Mouse (Mus musculus) hindbrain, embryonic 16.5 days (tissue): Measurements from ENCODE around the gene Fads6. TPM values are rescaled to one million over a fixed set of nuclear protein-coding genes. Genes with fewer than 3 reads are reported as not detected.
A peak's percentile ranks its signal among the peaks of the same experiment; 100 is the strongest.

Source experiments
- ATAC-seq: fragments of 200-750 bp; cut with Nextera tagmentation; 2 replicates; pipeline ENCODE4 v1.8.0; 2017; ENCODE audit warnings: moderate TSS enrichment, moderate library complexity
- H3K27ac ChIP-seq: fragments of 300-500 bp; sonication (generic); 2 replicates; pipeline ENCODE4 v1.5.1; 2014; ENCODE audit warnings: low read depth, mild to moderate bottlenecking, control low read depth, low read length, moderate library complexity
- H3K27me3 ChIP-seq: fragments of 300-500 bp; sonication (generic); replicated peaks from 2 replicates; pipeline ENCODE4 v1.6.1; 2014; ENCODE audit warnings: low read length; ENCODE audit not compliant: control insufficient read depth, insufficient read depth
- H3K36me3 ChIP-seq: fragments of 300-500 bp; sonication (generic); 2 replicates; pipeline ENCODE4 v1.6.1; 2014; ENCODE audit warnings: mild to moderate bottlenecking, low read length, moderate library complexity, mixed read lengths; ENCODE audit not compliant: control insufficient read depth, insufficient read depth
- H3K4me1 ChIP-seq: fragments of 300-500 bp; sonication (generic); 2 replicates; pipeline ENCODE4 v1.6.1; 2014; ENCODE audit warnings: low read depth, low read length; ENCODE audit not compliant: control insufficient read depth, insufficient read depth
- H3K4me2 ChIP-seq: fragments of 300-500 bp; sonication (generic); 2 replicates; pipeline ENCODE4 v1.6.1; 2014; ENCODE audit warnings: mild to moderate bottlenecking, low read length, control low read depth, moderate library complexity
- H3K4me3 ChIP-seq: fragments of 300-500 bp; sonication (generic); 2 replicates; pipeline ENCODE4 v1.5.1; 2014; ENCODE audit warnings: mild to moderate bottlenecking, low read length, control low read depth, moderate library complexity
- H3K9ac ChIP-seq: fragments of 300-500 bp; sonication (generic); 2 replicates; pipeline ENCODE4 v1.6.1; 2014; ENCODE audit warnings: low read depth, mild to moderate bottlenecking, control low read depth, low read length, moderate library complexity
- H3K9me3 ChIP-seq: fragments of 300-500 bp; sonication (generic); 2 replicates; pipeline ENCODE4 v1.6.1; 2014; ENCODE audit warnings: mild to moderate bottlenecking, low read length, moderate library complexity; ENCODE audit not compliant: control insufficient read depth
- WGBS: fragments of 180-500 bp; shearing (Covaris S2); extraction: QIAGEN DNeasy Blood & Tissue Kit; methylation state at CpG from one replicate; pipeline ENCODE4 v1.1.7; 2014; 5-methylcytosine and 5-hydroxymethylcytosine counted together
- polyA plus RNA-seq: library from polyadenylated mRNA; unstranded; fragments of >200 nt; fragmentation: Nextera tagmentation; extraction: Ambion mirVana; gene quantifications from 2 replicates; pipeline ENCODE4 v1.2.1, GENCODE M21; 2015

Fads6 gene
- polyA plus RNA-seq, 1 experiment from 2014 or later = 2.0 TPM

DNA sequence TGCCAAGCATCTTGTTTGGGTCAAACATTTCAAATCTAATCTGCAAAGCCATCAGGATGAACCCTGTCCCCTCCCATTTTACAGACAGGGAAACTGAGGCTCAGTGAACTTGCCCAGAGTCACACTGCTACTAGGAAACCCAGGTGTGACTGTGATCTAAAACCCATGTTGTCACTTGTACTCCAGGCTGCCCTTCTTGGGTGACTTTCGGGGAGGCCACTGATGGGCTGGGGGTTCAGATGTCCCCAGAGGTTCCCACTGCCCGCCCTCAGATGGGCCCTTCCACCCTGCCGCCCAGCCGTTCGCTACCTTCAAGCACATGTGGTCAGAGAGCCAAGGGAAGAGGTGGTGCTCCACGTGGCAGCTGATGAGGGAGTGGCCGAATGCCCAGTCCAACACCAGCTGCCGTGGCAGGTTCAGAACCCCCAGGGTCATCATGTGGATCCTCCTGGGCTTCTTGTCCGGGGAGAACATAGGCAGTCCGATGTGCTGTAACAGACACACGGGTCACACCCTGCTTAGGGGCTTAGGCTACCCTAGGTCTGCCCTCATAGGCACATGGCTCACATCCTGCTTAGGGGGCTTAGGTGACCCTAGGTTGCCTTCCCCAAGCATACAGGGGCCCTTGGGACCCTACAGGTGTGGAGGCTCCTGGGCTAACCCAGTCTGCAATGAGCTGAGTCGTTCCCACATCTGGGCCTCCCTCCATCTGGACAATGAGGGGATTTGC is 13.4 kb downstream of the Fads6 start:
- no peaks in the 10 kb centered on the region for H3K9me3 ChIP-seq
- H3K27ac ChIP-seq = no peak overlapping the region
- H3K4me3 ChIP-seq = no peak overlapping the region
- ATAC-seq = no peak
- H3K36me3 ChIP-seq = no peaks in the 10 kb centered on the region
- peaks cover 2% of the 10 kb centered on the region for H3K4me1 ChIP-seq
- 90% methylated on average over 12 of the region's 12 CpGs for WGBS
- H3K27me3 ChIP-seq = no peaks in the 10 kb centered on the region
- no peak overlapping the region for H3K9ac ChIP-seq
- H3K4me2 ChIP-seq = no peak overlapping the region

GRCm38 (mm10) chr11:115283486-115283765 is 14.0 kb downstream of the Fads6 start:
- Histone ChIP-seq H3K36me3 (no peaks in the 10 kb centered on the region), H3K9ac (no peak overlapping the region), H3K4me1 (peaks cover 2% of the 10 kb centered on the region), H3K9me3 (no peaks in the 10 kb centered on the region), H3K4me2 (no peak overlapping the region), H3K27ac (no peak overlapping the region), H3K4me3 (no peak overlapping the region), H3K27me3 (no peaks in the 10 kb centered on the region)
- no peak for ATAC-seq
- WGBS = 75% methylated on average over 9 of the region's 9 CpGs

- H3K9me3 ChIP-seq = no peaks in the 10 kb centered on the region
- 81% methylated on average over 8 of the region's 8 CpGs for WGBS
- H3K4me3 ChIP-seq = no peak overlapping the region
- ATAC-seq = peak; percentile 67
- H3K4me2 ChIP-seq = no peak overlapping the region
- H3K27me3 ChIP-seq = no peaks in the 10 kb centered on the region
- no peak overlapping the region for H3K9ac ChIP-seq
- peak overlapping the region; percentile 52; the same call in 1 of the 2 replicates for H3K27ac ChIP-seq
- H3K36me3 ChIP-seq = no peaks in the 10 kb centered on the region
- H3K4me1 ChIP-seq = peaks cover 5% of the 10 kb centered on the region
Observed at GRCm38 (mm10) chr11:115282723-115283485, 14.6 kb downstream of the Fads6 start.

GRCm38 (mm10) chr11:115282295-115282694 is 15.2 kb downstream of the Fads6 start:
- no peak overlapping the region for H3K4me3 ChIP-seq
- no peak overlapping the region for H3K9ac ChIP-seq
- no peaks in the 10 kb centered on the region for H3K9me3 ChIP-seq
- peak overlapping the region; percentile 52 for H3K27ac ChIP-seq
- H3K4me2 ChIP-seq = no peak overlapping the region
- no peaks in the 10 kb centered on the region for H3K27me3 ChIP-seq
- peaks cover 9% of the 10 kb centered on the region for H3K4me1 ChIP-seq
- no peaks in the 10 kb centered on the region for H3K36me3 ChIP-seq
- ATAC-seq = peak; percentile 68
- 70% methylated on average over 8 of the region's 8 CpGs for WGBS

GRCm38 (mm10) chr11:115279726-115280125 is 17.7 kb downstream of the Fads6 start:
- 69% methylated on average over 1 of the region's 1 CpGs for WGBS
- H3K36me3 ChIP-seq = no peaks in the 10 kb centered on the region
- H3K27ac ChIP-seq = no peak overlapping the region
- H3K27me3 ChIP-seq = no peaks in the 10 kb centered on the region
- H3K9ac ChIP-seq = no peak overlapping the region
- no peak overlapping the region for H3K4me3 ChIP-seq
- H3K9me3 ChIP-seq = no peaks in the 10 kb centered on the region
- H3K4me1 ChIP-seq = peaks cover 22% of the 10 kb centered on the region
- no peak overlapping the region for H3K4me2 ChIP-seq
- no peak for ATAC-seq

DNA sequence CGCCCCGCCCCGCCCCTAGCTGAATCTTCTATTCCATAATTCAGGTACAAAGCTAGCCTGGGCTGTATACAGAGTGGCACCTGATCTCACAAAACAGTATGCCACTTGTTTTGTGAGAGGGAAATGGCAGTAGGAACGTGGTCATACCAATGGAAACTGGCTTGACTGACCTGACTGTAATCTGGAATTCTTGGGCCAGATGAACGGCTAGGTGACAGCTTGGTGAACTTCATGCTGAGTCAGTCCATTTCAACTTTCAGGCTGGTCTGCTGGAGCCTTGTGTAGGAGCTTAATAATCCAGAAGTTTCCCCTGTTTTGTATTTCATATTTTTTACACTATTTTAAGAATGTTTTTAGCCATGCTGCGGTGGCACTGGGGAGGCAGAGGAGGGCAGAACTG is 19.3 kb downstream of the Fads6 start:
- 71% methylated on average over 6 of the region's 6 CpGs for WGBS
- no peak for ATAC-seq
- Histone ChIP-seq H3K9ac (no peak overlapping the region), H3K9me3 (no peaks in the 10 kb centered on the region), H3K27me3 (no peaks in the 10 kb centered on the region), H3K4me2 (peak overlapping the region; percentile 81), H3K27ac (no peak overlapping the region), H3K4me3 (no peak overlapping the region), H3K4me1 (peaks cover 20% of the 10 kb centered on the region), H3K36me3 (no peaks in the 10 kb centered on the region)

DNA sequence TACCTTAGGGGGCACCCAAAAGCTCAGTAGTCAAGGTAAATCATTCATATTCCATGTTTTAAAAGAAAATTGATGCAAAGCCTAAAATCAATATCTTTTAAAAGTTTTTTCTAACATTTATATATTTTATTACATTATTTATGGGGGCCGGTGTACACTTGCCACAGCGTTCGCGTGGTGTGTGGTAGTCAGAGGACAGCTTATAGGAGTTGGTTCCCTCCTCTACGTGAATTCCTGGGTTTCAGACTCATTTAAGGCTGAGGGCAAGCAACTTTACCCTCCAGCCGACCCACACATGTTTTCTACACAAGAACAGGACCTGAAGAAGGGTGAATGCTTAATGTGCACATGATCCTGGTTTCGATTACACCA is 19.9 kb downstream of the Fads6 start:
- Histone ChIP-seq H3K27ac (peak overlapping the region; percentile 84), H3K9ac (peak overlapping the region; percentile 76), H3K9me3 (no peaks in the 10 kb centered on the region), H3K4me2 (peak overlapping the region; percentile 81), H3K36me3 (no peaks in the 10 kb centered on the region), H3K4me3 (peak overlapping the region; percentile 73), H3K4me1 (peaks cover 20% of the 10 kb centered on the region), H3K27me3 (no peaks in the 10 kb centered on the region)
- ATAC-seq = no peak
- 22% methylated on average over 7 of the region's 7 CpGs for WGBS

DNA sequence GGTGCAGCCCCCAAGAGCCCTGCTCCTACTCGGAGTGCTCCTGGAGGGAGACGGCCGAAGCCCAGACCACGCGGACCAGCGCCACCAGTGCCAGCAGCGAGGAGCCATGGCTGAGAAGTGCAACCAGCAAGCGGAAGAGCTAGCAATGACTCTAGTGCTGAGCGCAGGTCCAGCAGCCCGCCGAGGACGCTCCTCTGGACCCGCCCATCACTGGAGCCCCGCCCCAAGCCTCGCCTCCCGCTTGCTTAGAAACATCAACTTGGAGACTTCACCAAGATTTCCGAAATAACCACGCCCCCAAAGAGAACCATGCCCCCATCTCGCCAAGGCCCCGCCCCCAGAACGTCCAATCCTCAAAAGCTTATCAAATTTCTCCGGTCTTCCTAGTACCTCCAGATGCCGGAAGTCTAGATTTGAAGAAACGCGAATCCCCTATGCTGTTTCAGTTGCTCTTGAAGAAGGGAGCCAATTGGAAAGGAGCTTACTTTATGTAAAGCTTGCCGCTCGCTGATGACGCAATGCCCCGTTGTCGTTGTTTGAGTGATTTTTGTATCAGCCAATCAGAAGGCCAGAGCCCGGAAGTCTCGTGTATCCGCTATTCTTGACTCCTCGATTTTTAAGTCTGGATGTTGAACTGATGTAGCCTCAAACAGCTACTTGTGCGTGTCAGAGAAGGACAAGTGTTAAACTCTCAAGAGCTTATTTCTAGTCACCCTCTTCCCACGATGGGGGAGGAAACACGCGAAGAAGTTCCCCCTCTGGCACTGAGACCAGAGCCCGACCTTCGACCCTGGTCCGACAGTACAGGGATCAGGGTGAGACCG is 20.5 kb downstream of the Fads6 start, which contains the start of gene Fdxr:
TSS of gene Fdxr (minus strand) at position 271 of the 824 bp plus-strand sequence.
- peak within 1 kb of the TSS; percentile 73 for H3K4me3 ChIP-seq
- under 1% methylated on average over 42 of the region's 42 CpGs for WGBS

GRCm38 (mm10) chr11:115275954-115276353 is 21.5 kb downstream of the Fads6 start:
- Histone ChIP-seq H3K4me1 (peaks cover 20% of the 10 kb centered on the region), H3K36me3 (no peaks in the 10 kb centered on the region), H3K27ac (peak overlapping the region; percentile 92; the same call in 1 of the 2 replicates), H3K4me2 (peak overlapping the region; percentile 85), H3K9ac (peak overlapping the region; percentile 88), H3K27me3 (no peaks in the 10 kb centered on the region), H3K4me3 (peak overlapping the region; percentile 73), H3K9me3 (no peaks in the 10 kb centered on the region)
- 60% methylated on average over 3 of the region's 3 CpGs for WGBS
- no peak for ATAC-seq

More for the DNA sequence above, 20.5 kb downstream of the Fads6 start, which contains the start of gene Fdxr:
- H3K9ac ChIP-seq = peak within 1 kb of the TSS; percentile 88
- H3K27me3 ChIP-seq = no peaks in the 10 kb centered on the region
- ATAC-seq = peak; percentile 97
- peaks cover 20% of the 10 kb centered on the region for H3K4me1 ChIP-seq
- H3K36me3 ChIP-seq = no peaks in the 10 kb centered on the region
- peak within 1 kb of the TSS; percentile 92 for H3K27ac ChIP-seq
- H3K4me2 ChIP-seq = peak within 1 kb of the TSS; percentile 85
- H3K9me3 ChIP-seq = no peaks in the 10 kb centered on the region
